Mouse (Mus musculus) bone marrow, adult 2 months (tissue): Measurements from ENCODE around the gene Unc80.

Experiments
- CTCF ChIP-seq: fragments of 200-500 bp; IDR thresholded peaks from 2 replicates; pipeline ENCODE4 v1.5.1; 2011; ENCODE audit warnings: low read length, control low read depth; ENCODE audit not compliant: control insufficient read depth, insufficient read depth
- POLR2A ChIP-seq: fragments of 200-500 bp; IDR thresholded peaks from 2 replicates; pipeline ENCODE4 v1.6.1; 2011; ENCODE audit warnings: low read depth, mild to moderate bottlenecking, control low read depth, low read length, borderline replicate concordance; ENCODE audit not compliant: control insufficient read depth

DNA sequence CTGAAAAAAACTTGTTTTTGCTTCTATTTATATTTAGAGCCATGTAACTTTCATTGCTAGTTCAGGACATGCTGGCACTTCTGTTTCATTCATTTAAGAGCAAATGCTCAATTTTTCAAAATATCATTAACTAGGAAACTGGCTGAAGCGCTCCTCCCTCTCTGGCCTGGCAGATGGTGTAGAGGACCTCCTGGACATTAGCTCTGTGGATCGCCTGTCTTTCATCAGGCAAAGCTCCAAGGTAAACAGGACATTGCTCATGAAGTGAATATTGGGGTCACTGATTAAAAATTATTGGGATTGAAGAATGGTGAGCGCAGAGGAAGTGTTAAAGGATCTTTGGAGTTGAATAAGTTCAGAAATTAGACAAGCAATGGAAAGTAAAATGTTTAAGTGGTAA lies 82.6 kb downstream of the Unc80 start:
- TF ChIP-seq CTCF = no peak
- no peak for TF ChIP-seq POLR2A
